ENCODE assay signal across 14 mouse cellular contexts in genomic region chr1:143988756-143989155, GRCm38 (mm10).
"Had no signal": no experiment of that assay in that cellular context is flagged by ENCODE, and none has a peak within 500 bp of the region (broad histone marks: within the 10 kb centered on the region; RNA-seq: fewer than 3 reads in every experiment).

No protein-coding gene starts in this region.

- H3K4me3 ChIP-seq: layer of hippocampus, adult 2 months; limb, embryonic 13.5 days; midbrain, embryonic 10.5 days; midbrain, embryonic 15.5 days; neural tube, embryonic 15.5 days had no signal

- H3K4me1 ChIP-seq: limb, embryonic 13.5 days; midbrain, embryonic 15.5 days; neural tube, embryonic 15.5 days had no signal

- H3K27me3 ChIP-seq: limb, embryonic 13.5 days; midbrain, embryonic 15.5 days; neural tube, embryonic 15.5 days had no signal

- H3K27ac ChIP-seq: layer of hippocampus, adult 2 months; limb, embryonic 13.5 days; liver, embryonic 14.5 days; midbrain, embryonic 10.5 days; midbrain, embryonic 15.5 days; neural tube, embryonic 15.5 days had no signal

- DNase-seq: kidney, adult 18-20 months; kidney, postnatal 10 days; kidney, postnatal 4 days; left cerebral cortex, postnatal 4 days; lung, adult 18-20 months; right cerebral cortex, postnatal 4 days; spleen, adult 18-20 months; thymus, postnatal 4 days had no signal

- H3K9me3 ChIP-seq: limb, embryonic 13.5 days; midbrain, embryonic 10.5 days; midbrain, embryonic 15.5 days; neural tube, embryonic 15.5 days had no signal

- H3K36me3 ChIP-seq: limb, embryonic 13.5 days; midbrain, embryonic 10.5 days; midbrain, embryonic 15.5 days; neural tube, embryonic 15.5 days had no signal

- H3K9ac ChIP-seq: limb, embryonic 13.5 days; liver, embryonic 14.5 days; midbrain, embryonic 15.5 days; neural tube, embryonic 15.5 days had no signal

- ATAC-seq: midbrain, embryonic 15.5 days had no signal
